Mouse (Mus musculus): ENCODE results near the gene Abtb1.

Abtb1 gene
- long read RNA-seq, experiment 1, transcript Abtb1-201 (12 exons, 1,845 nt), result major isoform, 17 of 25 reads
- long read RNA-seq, experiment 1, partial matches to known transcripts, result 3 of 25 reads
- long read RNA-seq, experiment 1, other reads (novel, unspliced or antisense), result 5 of 25 reads
- long read RNA-seq, experiment 2, transcript Abtb1-201 (12 exons, 1,845 nt), result major isoform, 14 of 20 reads
- long read RNA-seq, experiment 2, partial matches to known transcripts, result 2 of 20 reads
- long read RNA-seq, experiment 2, other reads (novel, unspliced or antisense), result 4 of 20 reads

DNA sequence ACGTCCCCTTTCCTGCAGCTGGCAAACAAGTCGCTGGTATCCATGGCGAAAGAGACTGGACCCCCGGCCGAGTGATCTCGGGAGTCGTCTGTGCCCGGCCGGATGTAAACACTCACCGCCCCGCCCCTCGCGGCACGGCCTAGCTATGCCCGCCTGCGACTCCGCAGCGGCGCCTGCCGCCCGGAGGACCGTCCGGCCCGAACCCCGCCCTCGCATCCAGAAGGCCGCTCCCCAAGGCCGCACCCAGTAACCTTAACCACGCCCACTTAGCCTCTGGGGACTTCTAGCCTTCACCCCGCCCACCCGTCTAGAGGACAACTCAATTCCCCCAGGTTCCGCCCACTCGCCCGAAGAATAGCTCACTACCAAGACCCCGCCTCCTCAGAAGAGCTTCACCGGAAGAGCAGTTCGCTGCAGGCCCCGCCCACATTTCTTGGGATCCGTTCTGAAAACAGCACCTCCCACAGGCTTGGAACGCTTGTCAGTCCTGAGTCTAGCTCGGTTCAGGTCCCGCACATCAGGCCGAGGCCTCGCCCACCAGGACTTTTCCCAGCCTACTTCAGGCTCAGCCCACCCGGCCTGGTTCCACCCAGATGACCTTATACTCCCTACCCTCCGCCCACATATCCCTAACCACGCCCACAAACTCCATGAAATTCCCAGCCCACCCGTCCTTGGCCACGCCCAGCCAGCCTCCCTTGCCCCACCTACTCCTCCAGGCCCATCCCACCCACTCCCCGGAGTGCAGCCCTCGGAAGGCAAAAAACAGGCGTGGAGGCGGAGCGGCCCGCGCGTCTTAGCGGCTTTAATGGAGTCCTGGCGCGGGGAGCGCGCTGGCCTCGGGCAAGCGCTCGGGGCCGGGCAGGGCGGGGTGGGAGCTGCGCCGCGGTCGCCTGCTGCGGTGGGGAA, at the start of gene Abtb1:
TSS of gene Abtb1 (minus strand) at position 204 of the 909 bp plus-strand sequence.
- intact Hi-C loops (cut with DNase I), result no loop called here

DNA sequence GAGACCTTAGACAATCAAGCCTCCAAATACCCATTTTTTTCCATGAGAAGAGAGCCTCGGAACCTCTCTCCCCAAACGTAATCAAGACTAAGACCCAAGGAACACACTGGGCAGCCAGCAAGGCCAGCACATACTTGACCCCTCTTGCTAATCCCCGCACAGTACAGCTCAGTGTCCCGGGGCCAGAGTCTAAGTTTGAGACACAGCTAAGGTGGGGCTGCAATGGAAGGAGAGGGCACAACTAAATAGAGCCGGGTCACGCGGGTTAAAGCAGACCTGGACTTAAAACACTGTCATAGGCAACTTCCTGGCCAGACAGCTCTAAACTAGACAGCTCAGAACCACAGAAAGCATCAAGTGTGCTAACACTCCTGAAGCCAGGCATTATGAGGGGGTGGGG, 49.0 kb upstream of the Abtb1 start:
- intact Hi-C loops (cut with DNase I), result no loop called here

DNA sequence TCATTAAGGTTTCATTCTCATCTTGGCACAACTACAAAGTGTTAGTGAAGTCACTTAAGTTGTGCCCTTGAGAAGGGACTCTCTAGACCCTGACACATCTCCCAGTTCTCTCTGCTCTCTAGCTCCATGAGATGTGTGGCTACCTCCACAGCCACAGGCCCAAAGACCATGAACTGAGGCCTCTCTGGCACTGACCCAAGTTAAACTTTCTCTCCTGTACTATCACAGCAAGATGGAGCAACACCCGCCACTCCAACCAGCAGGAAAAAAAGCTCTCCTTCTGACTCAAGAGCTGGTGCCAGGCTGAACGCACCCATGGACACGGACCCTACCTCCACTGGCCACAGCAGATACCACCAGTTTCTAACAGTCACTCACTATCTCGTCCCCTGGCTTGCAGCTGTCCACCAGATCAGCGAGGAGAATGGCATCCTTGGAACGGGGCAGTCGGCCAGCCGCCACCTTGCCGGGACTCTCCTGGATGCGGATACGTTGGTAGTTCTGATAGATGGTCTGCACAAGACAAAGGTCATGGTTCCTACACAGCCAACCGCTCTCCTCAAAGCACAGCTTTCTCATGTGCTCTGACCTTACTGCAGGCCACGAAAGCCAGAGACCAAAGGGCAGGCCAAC, 47.7 kb upstream of the Abtb1 start:
- intact Hi-C loops (cut with DNase I), result no loop called here

DNA sequence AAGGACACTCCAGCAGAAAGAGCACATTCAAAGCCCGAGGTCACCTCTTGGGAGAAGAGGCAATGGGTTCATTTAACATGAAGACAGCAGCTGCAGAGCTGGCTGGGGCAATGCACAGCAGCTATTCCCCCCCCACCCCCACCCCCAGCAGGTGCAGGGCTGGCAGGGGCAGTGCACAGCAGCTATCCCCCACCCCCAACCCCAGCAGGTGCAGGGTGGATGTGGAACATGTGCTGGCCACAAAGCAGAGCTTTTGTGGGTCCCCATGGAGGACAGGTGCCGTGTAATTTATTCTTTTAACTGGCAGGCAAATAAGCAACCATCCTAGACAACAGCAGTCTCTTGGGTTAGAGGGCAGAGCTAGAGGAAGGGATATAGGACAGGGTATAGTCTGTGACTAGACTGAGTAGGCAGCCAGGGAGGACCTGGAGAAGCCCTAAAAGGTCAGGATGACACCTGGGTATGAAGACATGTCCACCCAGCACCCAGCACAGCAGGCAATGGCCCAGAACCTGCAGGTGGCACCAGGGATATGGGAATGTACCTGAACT, 44.7 kb upstream of the Abtb1 start:
- intact Hi-C loops (cut with DNase I), result no loop called here

DNA sequence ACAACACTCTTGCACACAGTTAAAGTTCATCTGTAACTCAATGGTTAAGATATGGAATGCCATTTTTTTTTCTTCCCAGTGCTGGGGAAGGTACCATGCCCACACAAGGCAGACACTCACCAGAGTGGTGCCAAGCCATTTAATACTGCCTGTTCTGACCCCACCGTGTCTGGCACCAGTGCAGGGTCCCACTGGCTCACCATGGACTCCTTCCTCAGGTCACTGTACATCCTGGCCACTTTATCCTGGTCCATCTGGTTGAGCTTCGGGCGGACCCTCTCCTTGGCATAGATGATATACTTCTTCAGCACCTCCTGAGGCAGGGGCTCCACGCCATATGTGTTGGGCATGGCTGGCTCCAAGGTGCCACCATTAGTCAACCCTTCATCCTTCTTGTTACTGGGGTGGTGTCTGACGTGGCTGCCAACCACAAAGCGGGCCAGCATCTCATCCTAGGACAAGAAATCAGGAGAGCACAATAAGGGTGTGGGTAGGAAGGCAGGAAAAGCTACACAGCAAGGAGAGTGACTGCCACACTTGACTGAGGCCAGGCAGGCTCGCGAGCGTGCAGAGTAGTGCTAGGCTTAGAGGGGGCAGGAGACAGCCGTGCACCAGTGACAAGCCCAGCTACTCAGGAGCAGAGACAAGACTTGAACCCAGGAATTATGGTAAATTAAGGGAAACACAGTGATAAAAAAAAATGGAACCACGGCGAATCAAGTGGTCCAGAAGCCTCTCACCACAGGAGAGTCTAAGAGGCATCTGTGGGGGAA, 44.0 kb upstream of the Abtb1 start:
- intact Hi-C loops (cut with DNase I), result no loop called here

DNA sequence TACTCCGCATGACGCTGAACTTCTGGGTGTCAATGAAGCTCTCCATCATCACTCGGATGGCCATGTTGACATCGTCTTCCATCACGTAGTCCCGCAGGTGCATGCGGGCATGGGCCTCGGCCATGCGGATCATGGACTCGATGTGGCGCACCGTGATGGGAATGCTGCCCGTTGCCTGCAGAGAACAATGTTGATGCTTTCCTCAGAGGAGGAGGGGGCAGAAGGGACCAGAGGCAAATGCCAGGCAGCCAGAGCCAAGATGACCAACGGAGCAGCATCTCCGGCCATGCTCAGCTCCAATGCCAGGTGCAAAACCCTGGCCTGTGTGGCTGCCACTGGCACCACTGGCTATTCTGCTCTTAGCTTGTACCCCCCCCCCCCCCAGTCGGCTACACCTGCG, 42.9 kb upstream of the Abtb1 start:
- intact Hi-C loops (cut with DNase I), result no loop called here

DNA sequence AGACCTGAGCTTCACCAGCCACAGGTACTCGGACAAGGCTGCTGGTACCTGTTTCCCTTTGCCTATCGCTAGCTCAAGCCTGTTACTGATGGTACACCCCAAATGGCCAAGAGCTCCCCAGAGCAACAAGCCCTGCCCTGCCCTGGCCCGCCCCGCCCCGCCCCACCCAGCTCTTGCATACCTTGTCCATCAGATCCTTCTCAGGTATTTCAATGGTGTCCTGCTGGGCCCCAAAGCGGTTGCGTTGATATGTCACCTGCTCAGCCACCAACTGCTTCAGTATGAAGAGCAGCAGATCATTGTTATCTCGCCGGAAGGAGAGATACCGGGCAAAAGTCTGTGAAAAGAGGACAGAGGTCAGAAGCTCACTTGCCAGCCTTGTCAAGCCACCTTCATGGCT, 42.4 kb upstream of the Abtb1 start:
- intact Hi-C loops (cut with DNase I), result no loop called here

DNA sequence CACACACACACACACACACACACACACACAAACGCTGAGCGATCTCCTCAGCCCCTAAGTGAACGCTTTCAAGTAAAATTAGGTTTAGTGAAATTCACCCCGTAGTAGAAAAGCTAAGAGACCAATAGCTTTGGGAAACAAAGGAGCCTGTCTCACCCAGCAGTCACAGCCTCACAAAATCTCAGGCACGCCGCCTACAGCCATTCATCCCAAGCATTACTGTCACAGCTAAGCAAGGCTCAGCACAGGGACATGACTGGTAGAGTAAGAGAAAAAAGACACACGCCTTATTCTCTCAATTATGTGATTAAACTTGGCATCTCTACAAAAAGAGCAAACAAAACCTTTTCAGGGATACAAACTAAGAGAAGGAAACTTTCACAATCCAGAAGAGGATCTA, 39.5 kb upstream of the Abtb1 start:
- intact Hi-C loops (cut with DNase I), result no loop called here

DNA sequence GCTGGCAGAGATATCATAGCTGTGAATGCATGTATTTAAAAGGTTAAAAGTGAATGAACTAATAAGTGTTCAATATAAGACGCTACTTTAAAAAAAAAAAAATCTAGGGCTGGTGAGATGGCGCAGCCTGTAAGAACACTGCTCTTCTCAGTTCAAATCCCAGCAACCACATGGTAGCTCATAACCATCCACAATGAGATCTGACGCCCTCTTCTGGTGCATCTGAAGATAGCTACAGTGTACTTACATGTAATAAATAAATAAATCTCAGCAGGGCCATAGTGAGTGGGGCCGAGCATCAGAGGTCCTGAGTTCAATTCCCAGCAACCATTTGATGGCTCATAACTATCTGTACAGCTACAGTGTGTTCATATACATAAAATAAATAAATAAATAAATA, 37.7 kb upstream of the Abtb1 start:
- intact Hi-C loops (cut with DNase I), result no loop called here

DNA sequence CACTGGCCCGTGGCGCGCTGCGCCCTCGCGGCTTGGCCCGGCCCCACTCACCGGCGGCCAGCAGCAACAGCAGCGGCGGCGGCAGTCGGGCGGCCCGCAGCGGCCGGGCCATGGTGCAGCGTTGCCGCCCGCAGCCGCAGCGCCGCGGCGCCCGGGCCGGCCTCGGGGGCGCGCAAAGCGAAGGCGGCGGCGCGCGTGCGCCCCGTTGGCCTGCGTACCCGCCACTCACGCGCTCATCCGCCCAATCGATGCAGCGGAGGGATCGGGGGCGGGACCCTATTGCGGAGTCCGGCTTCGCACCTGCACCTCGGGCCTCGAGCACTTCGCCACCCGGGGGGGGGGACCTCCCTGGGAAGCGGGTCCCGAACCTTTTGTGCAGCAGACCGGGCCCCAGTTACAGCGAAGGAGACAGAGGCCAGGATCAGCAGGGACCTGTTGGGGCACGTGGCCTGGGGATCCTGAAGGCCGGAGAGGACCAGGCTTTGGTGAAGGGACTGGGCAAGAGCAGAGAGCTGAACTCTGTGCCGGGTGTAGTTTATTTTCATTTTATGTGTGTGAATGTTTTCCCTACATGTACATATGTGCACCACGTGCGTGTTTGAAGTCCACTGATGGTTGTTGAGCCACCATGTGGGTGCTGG, 33.2 kb upstream of the Abtb1 start, which contains the start of gene Podxl2:
TSS of gene Podxl2 (minus strand) at position 177 of the 641 bp plus-strand sequence.
- intact Hi-C loops (cut with DNase I), result no loop called here

DNA sequence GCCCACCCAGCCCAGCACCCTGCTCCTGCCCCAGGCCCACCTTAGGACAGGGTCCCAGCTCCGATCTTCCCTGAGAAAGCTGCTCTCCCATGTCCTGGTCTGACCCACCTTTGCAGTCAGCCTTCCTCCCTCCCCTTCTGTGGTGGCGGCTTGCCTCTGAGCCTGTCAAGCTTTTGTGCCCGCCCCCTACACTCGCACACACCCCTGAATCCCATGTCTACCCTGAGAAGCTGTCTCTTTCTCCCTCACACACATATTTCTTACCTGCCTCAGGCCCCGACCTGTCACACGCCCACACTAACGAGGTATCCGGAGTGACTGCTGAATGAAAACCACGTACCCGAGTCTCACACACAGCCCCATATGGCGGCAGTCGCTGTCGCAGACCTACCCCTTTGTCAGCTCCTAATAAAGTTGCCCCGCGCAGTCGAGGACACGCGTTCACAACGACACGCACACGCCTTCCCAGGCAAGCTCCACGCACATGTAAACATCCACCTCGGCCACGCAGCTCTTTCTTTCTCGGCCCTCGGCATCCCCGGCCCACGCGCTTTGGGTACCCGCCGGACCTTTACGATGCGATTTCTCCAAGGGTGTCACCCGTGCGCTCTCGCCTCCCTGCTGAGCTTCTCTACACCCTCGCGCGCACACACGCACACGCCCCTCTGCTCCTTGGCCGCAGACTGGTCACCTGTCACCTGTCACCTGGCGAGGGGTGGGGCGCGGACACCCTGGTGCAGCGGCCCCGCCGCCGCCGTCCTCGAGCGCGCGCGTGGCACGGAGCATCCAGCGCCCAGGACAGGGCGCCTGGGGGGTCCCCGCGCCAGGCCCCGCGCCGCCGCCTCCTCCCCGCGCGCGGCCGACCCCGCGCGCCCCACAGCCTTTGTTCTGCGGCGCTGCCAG, 32.4 kb upstream of the Abtb1 start:
- intact Hi-C loops (cut with DNase I), result no loop called here

DNA sequence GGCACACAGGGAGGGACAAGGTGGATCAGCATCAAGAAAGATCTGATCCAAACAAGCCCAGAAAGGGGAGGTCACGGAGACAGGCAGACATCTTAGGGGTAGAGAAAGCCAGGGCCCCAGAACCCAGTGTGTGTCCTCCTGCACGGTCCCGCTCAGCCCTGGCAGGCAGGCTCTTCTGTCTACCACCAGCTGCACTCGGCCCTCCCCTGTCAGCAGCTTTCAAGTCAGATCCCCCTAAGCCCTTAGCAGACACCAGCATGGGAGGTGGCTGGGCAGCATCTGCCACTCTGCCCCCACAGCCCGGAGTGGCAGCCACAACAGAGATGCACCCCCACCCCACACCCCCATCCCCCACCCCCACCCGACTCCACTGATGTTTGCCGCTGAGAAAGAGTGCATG, 31.0 kb upstream of the Abtb1 start:
- intact Hi-C loops (cut with DNase I), result no loop called here

DNA sequence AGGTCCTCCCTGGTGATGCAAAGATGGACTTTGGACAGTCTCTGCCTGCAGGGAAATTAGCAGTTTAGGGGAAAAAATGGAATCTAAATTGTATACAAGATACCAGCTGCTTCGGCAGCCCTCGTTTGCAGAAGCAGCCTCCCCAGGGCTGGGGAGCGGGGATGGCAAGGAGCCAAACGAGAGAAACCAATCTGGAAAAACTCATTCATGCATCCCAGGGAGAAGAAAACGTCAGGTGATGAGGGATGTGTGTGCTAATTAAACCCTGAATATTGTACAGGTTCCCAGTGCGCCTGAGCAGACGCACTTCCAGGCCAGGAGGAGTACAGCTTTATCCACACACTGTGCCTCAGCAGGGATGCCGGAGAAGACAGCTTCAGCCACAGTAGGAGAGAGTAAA, 29.8 kb upstream of the Abtb1 start:
- intact Hi-C loops (cut with DNase I), result no loop called here

DNA sequence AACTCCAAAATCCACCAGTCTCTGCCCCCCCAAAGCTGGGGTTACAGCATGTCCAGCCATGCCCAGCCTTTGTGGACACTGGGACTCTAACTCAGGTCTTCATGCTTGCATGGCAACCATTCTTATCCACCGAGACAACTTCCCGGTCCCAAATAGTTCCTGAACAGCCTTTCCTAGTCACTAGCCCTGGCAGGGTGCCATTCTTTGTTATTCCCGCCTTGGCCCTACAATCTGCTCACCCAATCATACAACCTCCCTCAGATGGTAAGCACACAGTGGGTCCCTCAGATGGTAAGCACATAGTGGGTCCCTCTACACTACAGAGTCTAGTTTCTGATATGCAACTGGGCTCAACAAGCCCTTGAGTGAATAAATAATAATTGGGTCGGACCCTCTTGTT, 28.8 kb upstream of the Abtb1 start:
- intact Hi-C loops (cut with DNase I), result no loop called here

DNA sequence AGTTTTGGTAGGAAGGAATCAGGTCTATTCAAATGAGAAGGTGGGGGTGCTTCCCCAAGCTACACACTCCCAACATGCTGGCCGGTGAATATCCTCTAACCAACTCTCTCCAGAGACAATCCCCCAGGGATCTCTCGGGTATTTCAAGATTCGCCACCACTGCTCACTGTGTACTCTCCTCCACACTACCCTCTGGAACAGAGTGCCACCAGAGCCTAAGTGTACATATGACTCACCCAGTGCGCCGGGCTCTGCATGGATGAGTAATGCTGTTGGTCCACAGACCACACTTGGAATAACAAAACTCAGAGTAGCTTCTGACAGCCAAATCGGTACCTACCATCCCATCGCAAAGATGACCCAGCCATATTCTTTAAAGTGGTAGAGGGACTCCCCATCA, 27.7 kb upstream of the Abtb1 start:
- intact Hi-C loops (cut with DNase I), result no loop called here

DNA sequence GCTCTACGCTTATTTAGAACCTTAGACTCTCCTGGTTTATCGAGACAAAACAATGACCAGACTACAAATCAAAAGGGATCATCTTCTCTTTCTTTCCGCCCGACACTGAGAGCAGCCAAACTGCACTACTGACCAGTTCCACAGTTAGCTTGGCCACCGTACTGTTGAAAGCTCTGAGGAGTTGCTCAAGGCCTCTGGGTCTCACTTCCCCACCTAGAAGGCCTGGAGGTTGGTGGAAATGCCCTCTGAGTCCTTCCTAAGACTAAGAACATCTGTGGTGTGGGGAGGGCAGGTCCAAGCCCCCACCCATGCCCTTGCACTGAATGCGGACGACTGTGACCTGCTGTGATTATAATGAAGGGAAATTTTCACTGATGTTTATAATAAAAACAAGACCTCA, 23.9 kb upstream of the Abtb1 start:
- intact Hi-C loops (cut with DNase I), result no loop called here

DNA sequence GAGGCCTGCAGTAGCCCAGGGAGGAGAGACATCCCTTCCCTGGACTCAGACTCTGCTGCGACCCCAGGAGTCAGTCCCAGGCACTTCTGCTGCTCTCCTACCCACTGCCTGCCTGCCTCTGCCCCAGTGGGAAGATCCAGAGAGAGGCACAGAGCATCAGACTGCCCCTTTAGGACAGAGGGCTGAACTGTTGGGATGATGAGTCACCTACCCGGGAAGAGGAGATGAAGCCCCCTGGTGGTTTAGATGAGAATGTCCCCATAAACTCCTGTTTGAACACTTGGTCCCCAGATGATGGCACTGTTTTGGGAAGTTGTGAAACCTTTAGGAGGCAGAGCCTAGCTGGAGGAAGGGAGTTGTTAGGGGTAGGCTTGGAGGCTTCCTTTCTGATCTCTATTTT, 19.1 kb upstream of the Abtb1 start:
- intact Hi-C loops (cut with DNase I), result no loop called here

DNA sequence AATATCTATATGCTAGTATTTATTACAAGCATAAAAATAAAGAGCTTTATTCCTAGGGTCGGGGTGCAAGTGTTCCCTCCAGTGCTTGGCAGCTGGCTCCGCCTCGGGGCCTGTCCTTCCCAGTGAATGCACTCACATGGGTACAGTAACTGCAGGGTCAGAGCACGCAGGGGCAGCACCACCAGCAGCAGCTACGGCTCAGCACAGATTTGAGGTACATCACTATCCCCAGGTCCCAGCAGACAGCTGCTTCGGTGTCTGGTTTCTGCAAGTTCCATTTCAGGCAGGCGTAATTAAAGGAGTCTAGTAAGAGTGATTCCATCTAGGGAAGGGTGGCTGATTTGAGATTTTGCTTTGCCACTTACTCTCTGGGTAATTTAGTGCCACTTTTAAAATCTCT, 16.6 kb upstream of the Abtb1 start:
- intact Hi-C loops (cut with DNase I), result loop anchor here (5.0 kb wide), 2 partner anchors 54 to 311 kb away; no protein-coding TSS in a partner anchor

DNA sequence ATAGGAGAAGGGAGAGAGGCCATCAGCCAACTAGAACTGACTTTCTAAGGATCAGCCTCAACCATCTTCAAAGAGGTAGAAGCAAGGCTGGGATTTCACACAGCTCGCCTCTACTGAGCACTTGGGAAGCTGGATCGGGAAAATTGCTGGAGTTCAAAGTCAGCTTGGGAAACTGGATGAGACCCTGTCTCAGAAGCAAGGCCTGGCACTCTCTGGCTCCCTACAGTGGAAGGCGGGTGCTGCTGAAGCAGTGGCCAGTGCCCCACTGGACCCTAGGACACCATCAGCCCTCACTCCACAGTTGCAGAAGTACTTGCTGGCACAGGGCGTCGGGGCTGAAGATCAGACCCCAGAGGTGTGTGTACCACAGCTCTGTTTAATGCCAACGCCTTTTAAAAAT, 16.0 kb upstream of the Abtb1 start:
- intact Hi-C loops (cut with DNase I), result loop anchor here (5.0 kb wide), 2 partner anchors 54 to 311 kb away; no protein-coding TSS in a partner anchor
